Mouse (Mus musculus): ENCODE data around the gene Rin2. TPM values are rescaled to one million over a fixed set of nuclear protein-coding genes. Genes with fewer than 3 reads are reported as not detected.
A peak's percentile ranks its signal among the peaks of the same experiment; 100 is the strongest.

Gene Rin2
- total RNA-seq, 2 experiments from 2014 or later = 23.5 to 26.6 TPM

DNA sequence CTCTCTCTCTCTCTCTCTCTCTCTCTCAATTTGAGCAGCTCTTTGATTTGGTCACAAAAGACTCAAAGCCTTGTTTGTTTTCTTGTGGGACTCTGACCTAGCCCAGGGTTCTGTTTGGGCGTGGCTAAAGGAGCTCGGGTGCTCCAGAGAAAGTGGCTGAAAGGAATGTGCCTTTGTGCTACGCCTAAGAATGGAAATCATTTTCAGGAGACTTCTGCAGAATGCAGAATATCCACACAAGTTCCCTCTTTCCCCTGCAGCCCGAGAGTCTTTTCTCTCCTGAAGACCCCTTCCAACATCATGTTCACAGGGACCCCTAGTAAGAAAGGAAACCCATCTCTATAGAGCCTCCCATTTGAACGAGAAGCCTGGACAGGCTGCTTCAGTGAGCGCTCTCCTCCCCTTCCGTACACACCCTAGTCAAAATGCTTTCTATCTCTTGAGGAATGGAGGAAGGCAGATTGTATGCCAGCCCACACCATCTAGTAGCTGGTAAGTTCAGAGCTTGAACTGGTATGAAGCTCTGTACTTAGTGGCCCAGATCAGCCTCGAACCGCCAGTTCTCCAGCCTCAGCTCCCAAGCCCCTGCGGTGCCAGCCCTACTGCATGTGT, 187.3 kb downstream of the Rin2 start:
- no peak for DNase-seq

- no peak for DNase-seq
Observed at GRCm38 (mm10) chr2:145865344-145865743, 190.3 kb downstream of the Rin2 start.

DNA sequence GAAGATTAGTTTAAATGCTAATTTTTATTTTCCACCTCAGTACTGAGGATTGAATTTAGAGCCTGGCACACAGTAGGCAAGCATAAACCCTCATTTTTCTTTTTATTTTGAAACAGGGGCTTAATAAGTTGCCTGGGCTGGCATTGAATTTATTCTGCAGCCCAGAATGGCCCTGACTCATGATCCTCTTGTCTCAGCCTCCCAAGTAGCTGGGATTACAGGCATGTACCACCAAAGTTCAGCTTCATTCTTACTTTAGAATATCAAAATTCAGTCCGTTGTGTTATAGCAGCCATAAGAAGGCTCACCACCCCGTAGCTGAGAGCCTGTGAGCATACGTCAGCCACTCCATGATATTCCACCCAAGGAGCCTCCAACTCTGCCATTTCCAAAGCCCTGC, 191.2 kb downstream of the Rin2 start:
- no peak for DNase-seq

GRCm38 (mm10) chr2:145866695-145867449, 191.9 kb downstream of the Rin2 start:
- DNase-seq = no peak

GRCm38 (mm10) chr2:145871308-145871707, 196.3 kb downstream of the Rin2 start:
- DNase-seq = no peak

DNA sequence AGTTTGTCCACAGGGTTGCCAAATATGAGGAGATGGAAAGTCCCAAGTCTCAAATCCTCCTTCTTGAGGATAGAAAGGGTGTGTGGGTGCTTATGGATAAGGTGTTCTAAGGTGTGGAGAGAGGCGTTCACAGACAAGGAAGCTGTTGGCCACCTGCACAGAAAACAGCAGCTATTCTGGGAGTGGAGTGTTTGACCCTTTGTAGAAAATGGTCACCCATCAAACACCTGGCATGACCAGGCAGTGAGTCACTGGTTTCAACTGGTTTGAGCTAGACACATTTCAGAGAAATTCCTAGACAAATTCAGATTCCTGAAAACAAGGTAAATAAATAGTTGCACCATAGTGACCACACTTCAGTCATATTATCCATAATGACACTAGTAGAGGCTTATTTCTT, 197.1 kb downstream of the Rin2 start:
- no peak for DNase-seq

- DNase-seq = no peak
Observed at GRCm38 (mm10) chr2:145873953-145874352, 198.9 kb downstream of the Rin2 start.

- no peak for DNase-seq
Observed at GRCm38 (mm10) chr2:145874879-145875482, 200.0 kb downstream of the Rin2 start.

DNA sequence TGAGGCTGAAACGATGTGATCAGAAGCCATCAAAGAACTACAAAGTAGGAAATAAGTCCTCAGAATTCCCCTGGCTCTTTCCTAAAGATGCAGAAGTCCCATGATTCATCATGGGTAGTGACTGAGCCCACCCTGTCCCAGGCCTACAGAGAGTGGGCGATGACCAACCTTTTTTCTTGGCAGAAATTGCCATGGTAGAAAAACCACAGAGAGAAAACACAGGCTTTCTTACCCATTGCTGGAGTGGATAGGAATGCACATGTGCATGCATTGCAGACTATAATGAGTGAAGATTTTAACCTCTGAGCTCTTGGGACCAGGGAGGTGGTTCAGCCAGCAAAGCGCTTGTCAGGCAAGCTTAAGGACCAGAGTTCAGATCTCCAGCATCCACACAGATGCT, 202.2 kb downstream of the Rin2 start:
- no peak for DNase-seq

DNA sequence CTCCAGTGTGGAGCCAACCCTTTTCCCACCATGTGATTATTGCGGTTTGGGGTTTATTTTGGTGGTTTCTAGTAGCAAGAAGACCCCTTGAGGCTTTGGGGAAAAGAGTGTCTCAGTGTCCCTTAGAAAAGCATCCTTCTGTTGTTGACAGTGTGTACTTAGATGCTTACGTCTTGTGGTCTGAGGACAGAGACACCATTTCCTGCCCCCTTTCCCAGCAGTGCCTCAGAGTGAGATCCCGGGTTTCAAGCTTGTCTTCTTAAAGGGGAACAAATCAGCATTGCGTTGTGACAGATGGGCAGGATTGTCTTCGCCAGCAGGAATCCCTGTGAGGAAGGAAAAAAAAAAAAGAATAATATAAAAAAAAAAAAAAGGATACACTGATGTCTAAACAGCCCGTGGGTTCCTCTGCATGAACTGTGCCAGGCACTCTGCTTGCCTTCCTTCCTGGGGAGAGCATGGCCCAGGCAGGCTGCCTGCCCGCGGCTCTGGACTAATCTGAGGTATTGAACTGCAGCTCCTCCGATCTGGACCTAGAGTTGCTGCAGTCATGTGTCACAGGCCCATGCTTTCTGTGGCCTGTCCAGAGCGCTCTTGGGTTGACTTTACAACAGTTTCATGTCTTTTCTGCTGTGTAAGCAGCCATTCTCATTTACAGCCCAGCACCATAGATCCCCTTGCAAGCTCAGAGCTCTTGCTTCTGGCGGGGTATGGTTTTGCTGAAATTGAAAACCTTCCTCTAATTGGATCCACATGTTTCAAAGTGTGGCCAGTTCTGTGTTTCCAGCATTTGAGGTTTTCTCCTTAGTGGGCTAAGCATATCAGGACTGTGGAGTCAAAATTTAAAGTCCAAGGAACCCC, 206.1 kb downstream of the Rin2 start:
- no peak for DNase-seq

DNA sequence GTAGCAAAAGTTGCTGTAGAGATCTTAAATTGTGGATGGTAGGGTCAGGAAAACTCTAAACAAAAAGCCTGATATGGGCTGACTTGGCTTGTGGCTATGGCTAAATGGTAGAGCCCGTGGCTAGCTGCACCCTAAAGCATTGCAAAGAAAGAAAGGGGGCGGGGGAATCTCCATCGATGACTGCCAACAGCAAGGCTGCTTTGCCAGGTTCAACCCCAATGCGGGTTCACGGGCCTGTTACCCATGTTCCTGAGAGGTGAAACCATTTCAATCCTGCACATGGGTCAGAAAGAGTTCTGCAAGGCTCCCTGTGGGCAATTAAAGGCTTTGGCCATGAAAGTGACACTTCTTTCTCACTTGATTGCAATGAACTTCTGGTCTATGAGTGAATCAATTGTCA, 206.9 kb downstream of the Rin2 start:
- no peak for DNase-seq

DNA sequence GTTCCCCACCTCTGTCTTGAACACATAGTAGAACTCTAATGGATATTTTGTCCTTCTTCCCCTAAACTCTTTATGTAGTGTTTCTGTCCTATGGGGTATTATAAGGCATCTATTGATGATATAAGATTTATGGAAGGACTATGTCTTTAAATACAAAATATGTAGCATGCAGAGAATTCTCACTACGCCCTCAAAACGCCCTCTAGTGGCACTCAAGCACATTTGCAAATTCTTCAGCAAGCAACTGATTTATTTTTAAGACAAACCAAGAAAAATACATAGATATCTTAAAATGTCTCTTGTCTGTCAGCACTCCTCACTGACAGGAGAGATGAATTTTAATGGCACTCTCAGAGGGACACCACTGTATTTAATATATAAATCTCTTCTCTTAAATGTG, 207.4 kb downstream of the Rin2 start:
- no peak for DNase-seq

DNA sequence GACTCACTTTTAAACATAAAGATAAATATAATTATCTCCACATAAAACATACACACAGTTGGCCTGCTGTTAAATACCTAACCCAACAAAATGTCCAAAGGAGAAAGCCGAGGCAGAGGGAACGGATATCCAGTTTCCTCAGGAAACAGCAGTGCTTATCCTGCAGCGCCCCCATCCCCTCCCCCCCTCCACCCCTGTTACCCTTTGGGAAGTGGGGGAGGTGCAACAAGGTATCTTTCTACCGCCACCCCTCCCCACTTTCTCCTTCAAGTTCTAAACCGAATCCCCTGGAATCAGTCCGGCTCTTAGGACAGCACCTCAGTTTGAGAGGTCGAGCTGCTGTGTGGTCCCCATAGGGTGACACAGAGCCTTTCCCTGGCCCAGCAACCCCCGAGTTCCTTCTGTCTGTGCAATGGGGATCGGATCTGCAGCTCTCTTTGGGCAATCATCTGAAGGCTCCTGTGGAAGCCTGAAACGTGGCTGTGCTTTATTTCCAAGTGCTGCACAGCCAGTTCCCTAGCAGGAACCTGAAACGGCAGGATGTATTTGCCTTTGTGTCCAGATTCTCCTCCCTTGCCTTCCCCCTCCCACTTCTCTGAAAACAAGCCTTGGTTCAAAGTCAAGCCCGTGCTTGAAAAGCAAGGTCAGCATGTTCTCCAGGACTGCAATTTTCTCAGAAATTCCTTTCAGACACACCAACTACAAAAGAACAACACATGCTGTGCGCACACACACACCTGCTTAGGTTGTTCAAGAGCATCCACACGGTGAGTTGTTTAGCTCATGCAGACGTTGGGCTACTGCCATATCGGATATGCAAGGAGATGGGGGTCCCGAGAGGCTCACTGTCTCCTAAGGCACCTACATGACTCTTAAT, 209.3 kb downstream of the Rin2 start:
- DNase-seq = no peak

DNA sequence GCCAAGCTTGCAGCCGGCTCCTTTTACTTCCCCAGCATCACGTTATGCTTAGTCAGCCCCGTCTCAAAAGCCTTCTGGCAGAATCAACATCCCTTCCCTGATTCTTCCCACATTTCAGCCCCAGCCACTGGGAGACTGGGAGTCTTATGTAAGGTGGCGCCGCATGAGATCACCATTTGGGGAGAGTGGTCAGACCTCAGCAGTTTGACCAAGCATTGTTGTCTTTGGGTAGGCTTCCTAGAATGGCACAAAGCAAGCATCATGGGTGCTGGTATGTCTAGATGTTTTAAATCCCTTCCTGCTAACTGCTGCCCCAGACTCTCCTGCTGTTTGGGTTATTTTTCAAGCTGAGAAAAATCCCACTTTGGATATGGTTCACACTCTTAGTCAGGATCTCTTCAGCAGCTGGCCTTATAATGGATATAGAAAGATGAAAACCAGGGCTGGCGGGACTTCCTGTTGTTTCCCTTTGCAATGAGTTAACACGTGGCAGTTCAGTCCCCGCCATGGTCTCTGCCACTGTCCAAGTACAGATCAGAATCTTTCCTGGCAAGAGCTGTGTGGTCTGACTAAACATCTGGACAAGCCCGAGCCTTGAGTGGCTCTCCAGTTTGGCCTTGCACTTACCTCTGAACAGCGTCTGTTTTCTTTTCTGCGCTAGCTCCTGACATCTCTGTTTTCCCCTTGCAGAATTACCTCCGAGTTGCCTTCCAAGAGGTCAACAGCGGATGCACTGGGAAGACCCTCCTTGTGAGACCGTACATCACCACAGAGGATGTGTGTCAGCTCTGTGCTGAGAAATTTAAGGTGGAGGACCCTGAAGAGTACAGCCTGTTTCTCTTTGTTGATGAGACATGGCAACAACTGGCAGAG, 210.1 kb downstream of the Rin2 start:
- DNase-seq = peak; percentile 44

DNA sequence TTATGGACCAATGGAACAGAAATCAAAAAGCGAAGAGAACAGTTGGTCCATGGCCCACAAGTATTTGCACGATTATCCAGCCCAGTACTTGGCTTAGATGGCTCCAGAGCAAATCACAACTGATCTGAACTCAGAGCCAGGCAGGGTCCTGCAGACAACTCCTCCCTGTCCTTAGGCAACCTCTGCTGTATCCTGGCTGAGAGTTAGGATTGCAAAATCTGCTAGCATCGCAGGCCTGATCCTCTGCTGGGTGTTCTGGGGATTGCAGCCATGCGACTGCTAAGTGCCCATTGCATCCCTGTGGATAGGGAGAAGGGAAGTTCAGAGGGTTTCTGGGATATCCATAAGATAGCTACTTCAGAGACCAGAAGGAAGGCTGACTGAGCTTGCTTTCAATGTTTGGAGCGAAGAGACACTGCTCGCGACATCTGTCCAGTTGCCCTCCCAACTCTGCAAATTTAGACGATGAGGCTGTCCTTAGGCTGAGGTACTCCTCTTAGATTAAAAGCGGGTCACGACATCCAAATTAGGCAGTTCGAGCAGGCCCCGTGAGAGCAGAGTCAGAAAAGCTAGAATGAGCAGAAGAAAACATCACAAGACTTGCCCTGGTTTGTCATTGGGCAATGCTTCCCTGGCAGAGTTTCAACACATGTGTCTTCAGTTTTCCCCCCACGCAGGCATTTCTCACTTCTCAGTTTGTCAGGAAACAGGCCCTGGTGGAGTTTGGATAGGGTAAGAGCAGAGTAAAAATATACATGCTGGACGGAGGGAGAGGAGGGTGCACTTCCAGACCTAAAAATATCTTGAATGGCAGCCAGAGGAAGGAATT, 213.1 kb downstream of the Rin2 start:
- peak; percentile 45 for DNase-seq

GRCm38 (mm10) chr2:145888766-145889480, 213.9 kb downstream of the Rin2 start:
- DNase-seq = no peak

DNA sequence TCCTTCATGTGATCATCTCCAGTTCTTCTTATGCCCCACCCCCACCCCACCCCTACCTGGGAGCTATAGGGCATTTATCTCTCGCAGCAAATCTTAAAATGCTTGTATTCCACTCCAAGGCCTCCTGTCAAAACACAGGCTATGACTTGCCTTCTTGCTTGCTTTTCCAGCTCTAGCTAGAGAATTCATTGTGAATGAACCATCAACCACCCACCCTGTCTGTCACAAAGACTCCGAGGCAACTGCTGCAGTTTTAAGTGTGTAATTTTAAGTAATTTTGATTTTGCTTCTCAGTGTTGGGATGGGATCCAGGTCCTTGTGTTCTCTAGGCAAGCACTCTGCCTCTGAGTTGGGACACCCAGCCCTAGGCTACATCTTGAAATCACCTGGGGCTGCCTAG, 215.6 kb downstream of the Rin2 start:
- no peak for DNase-seq

GRCm38 (mm10) chr2:145893756-145894155, 218.7 kb downstream of the Rin2 start:
- DNase-seq = no peak

DNA sequence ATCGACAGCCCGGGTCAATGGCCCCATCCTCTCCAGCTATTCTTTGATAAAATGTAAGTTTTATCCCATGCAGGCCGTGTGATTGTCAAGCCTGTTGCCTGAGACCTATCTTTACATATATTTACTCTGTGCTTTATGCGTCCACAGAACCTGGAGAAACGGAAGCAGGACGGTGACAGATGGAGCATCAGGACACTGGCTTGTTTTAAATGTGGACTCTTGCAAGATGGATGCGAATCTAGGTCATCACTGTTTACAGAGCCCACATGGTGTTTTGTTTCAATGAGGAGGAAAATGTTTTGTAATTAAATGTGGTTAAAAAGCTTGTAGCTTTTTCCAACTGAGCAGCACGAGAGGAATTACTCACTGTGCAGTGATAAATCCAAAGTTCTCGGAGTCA, 223.1 kb downstream of the Rin2 start:
- DNase-seq = no peak
